Comparison of ENCODE assay signal across 16 mouse cellular contexts in the genomic region with DNA sequence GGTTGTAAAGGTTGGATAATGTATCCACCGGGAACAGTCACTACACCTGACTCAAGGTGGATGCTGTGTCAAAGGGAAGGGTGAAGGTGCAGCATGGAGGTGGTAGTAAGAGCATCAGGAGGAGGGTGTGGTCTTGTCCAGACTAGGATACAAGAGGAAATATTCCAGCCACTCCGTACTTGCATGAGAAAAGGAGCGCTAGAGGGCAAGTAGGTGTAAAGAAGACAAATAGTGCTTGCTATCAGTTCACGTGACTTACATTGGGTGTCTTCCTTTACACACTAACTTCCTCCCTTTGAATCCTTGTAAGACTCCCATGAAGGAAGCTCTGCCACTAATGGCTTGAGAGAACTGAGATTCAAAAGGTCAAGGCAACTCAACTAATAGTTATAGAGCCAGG.
DNase-seq lines count a peak whose midpoint lies in the region; TF ChIP-seq lines count a peak whose summit lies in the region.
"Had no signal": no experiment of that assay in that cellular context is flagged by ENCODE, and none has a peak within 500 bp of the region (broad histone marks: within the 10 kb centered on the region; RNA-seq: fewer than 3 reads in every experiment).

No protein-coding gene starts in this region.

- peak; percentile 2 for DNase-seq in retina, embryonic 14.5 days (ENCODE audit: low spot score)
- DNase-seq in retina, postnatal 1 day = no peak
- peak; percentile 28 for DNase-seq in ES-E14 (ENCODE audit: low read depth, low spot score)
- peak; percentile 20 for DNase-seq in WW6 (ENCODE audit: low read depth, low spot score)
- DNase-seq in limb, embryonic 10.5 days (ENCODE audit: low spot score) = no peak
- no peak for DNase-seq in embryo, embryonic 10 days (ENCODE audit: low spot score)
- no peak for DNase-seq in neural tube, embryonic 10.5 days (ENCODE audit: extremely low spot score, low spot score)
- DNase-seq: cerebellum, adult 11-12 months; cerebellum, adult 8-10 months; cerebellum, adult 9-11 months; cerebellum, postnatal 36 days; forebrain, postnatal 0 days had no signal

- H3K4me3 ChIP-seq in ES-E14 (ENCODE audit: insufficient read depth in 1 of 2, low read depth in 1 of 2, low read length in 2 of 2, poor library complexity in 1 of 2, severe bottlenecking in 1 of 2) = no peak overlapping the region
- H3K4me3 ChIP-seq in limb, embryonic 10.5 days = no peak overlapping the region
- H3K4me3 ChIP-seq: embryonic facial prominence, embryonic 10.5 days; embryonic facial prominence, embryonic 12.5 days; forebrain, embryonic 13.5 days; forebrain, embryonic 15.5 days had no signal

- H3K9ac ChIP-seq in ES-E14 (ENCODE audit: insufficient read depth, low read depth, low read length, poor library complexity, severe bottlenecking) = no peak overlapping the region
- H3K9ac ChIP-seq: embryonic facial prominence, embryonic 12.5 days; forebrain, embryonic 13.5 days; forebrain, embryonic 15.5 days; forebrain, postnatal 0 days had no signal

- H3K27me3 ChIP-seq in limb, embryonic 10.5 days (ENCODE audit: low read depth, poor library complexity, severe bottlenecking) = no peaks in the 10 kb centered on the region
- H3K27me3 ChIP-seq: embryonic facial prominence, embryonic 12.5 days; forebrain, embryonic 13.5 days; forebrain, embryonic 15.5 days had no signal

- H3K9me3 ChIP-seq in ES-E14 (ENCODE audit: control insufficient read depth, insufficient read depth, low read depth, low read length) = no peaks in the 10 kb centered on the region
- no peaks in the 10 kb centered on the region for H3K9me3 ChIP-seq in limb, embryonic 10.5 days (replicated peaks)
- H3K9me3 ChIP-seq: embryonic facial prominence, embryonic 10.5 days; embryonic facial prominence, embryonic 12.5 days; forebrain, embryonic 13.5 days; forebrain, embryonic 15.5 days had no signal

- peaks cover 0 to 4% of the 10 kb centered on the region in 2 experiments; a peak in 1 of 4 replicates for H3K4me1 ChIP-seq in ES-E14 (ENCODE audit: control insufficient read depth in 2 of 2, insufficient read depth in 2 of 2, low read length in 2 of 2, poor library complexity in 1 of 2)
- no peaks in the 10 kb centered on the region for H3K4me1 ChIP-seq in limb, embryonic 10.5 days
- H3K4me1 ChIP-seq: embryonic facial prominence, embryonic 10.5 days; embryonic facial prominence, embryonic 12.5 days; forebrain, embryonic 13.5 days; forebrain, embryonic 15.5 days had no signal

- H3K27ac ChIP-seq in ES-E14 (ENCODE audit: insufficient read depth, low read depth, low read length, poor library complexity, severe bottlenecking) = no peak overlapping the region
- no peak overlapping the region for H3K27ac ChIP-seq in limb, embryonic 10.5 days
- H3K27ac ChIP-seq: embryonic facial prominence, embryonic 10.5 days; embryonic facial prominence, embryonic 12.5 days; forebrain, embryonic 13.5 days; forebrain, embryonic 15.5 days had no signal

- WGBS in limb, embryonic 10.5 days = 94% methylated on average over 4 of the region's 4 CpGs

- H3K36me3 ChIP-seq in ES-E14 (ENCODE audit: control insufficient read depth, insufficient read depth, low read length, poor library complexity, severe bottlenecking) = no peaks in the 10 kb centered on the region
- no peaks in the 10 kb centered on the region for H3K36me3 ChIP-seq in limb, embryonic 10.5 days
- H3K36me3 ChIP-seq: embryonic facial prominence, embryonic 10.5 days; embryonic facial prominence, embryonic 12.5 days; forebrain, embryonic 15.5 days had no signal

- in situ Hi-C loops in ES-E14 (cut with MboI; ENCODE audit: low sequenced_read_pairs in 2 of 2, unreplicated experiment in 2 of 2) = no loop called here

TF ChIP-seq in ES-E14, 5 proteins besides CTCF, POLR2A, EP300 and RAD21:
- no peak for TF ChIP-seq HCFC1 (IDR thresholded peaks at IDR 0.05; ENCODE audit: borderline replicate concordance, insufficient read depth, low read length)
- TF ChIP-seq CHD2 (IDR thresholded peaks at IDR 0.05; ENCODE audit: low read depth, low read length) = no peak
- no peak for TF ChIP-seq MAFK (IDR thresholded peaks at IDR 0.05; ENCODE audit: insufficient read depth, low read depth, low read length)
- no peak for TF ChIP-seq ZC3H11A (IDR thresholded peaks at IDR 0.05; ENCODE audit: borderline replicate concordance, low read depth, low read length)
- TF ChIP-seq ZNF384 (IDR thresholded peaks at IDR 0.05; ENCODE audit: low read depth, low read length) = no peak

Comparison
In these comparisons a context has a peak if more than half of its experiments do, and no peak if none do; other contexts are left out.
1. DNase-seq: peak in retina, embryonic 14.5 days (single experiment), ES-E14 (single experiment) and WW6 (single experiment); none in retina, postnatal 1 day (single experiment), limb, embryonic 10.5 days (single experiment), embryo, embryonic 10 days (single experiment) and neural tube, embryonic 10.5 days (single experiment).